Mouse (Mus musculus) midbrain, embryonic 14.5 days (tissue): Measurements from ENCODE around the gene Limch1. TPM values are rescaled to one million over a fixed set of nuclear protein-coding genes. Genes with fewer than 3 reads are reported as not detected.
A peak's percentile ranks its signal among the peaks of the same experiment; 100 is the strongest.

Experiments
- ATAC-seq: fragments of 200-750 bp; cut with Nextera tagmentation; 2 replicates; pipeline ENCODE4 v1.8.0; 2017; ENCODE audit warnings: moderate number of reproducible peaks, moderate library complexity; ENCODE audit not compliant: low FRiP score, low TSS enrichment
- DNase-seq: peaks from one replicate; pipeline ENCODE4 v3.0.0-alpha.2; 2015
- H3K27ac ChIP-seq: fragments of 300-500 bp; sonication (generic); replicated peaks from 2 replicates; pipeline ENCODE4 v1.5.1; 2014; ENCODE audit warnings: mild to moderate bottlenecking, low read depth, low read length, moderate library complexity
- H3K27me3 ChIP-seq: fragments of 300-500 bp; sonication (generic); 2 replicates; pipeline ENCODE4 v1.6.1; 2014; ENCODE audit warnings: low read length, control low read depth, mixed read lengths; ENCODE audit not compliant: control insufficient read depth, insufficient read depth
- H3K36me3 ChIP-seq: fragments of 300-500 bp; sonication (generic); 2 replicates; pipeline ENCODE4 v1.6.1; 2014; ENCODE audit warnings: low read length, control low read depth; ENCODE audit not compliant: control insufficient read depth, insufficient read depth
- H3K4me1 ChIP-seq: fragments of 300-500 bp; sonication (generic); 2 replicates; pipeline ENCODE4 v1.6.1; 2014; ENCODE audit warnings: mild to moderate bottlenecking, antibody characterized with exemption, low read length, control low read depth; ENCODE audit not compliant: control insufficient read depth, insufficient read depth
- H3K4me2 ChIP-seq: fragments of 300-500 bp; sonication (generic); 2 replicates; pipeline ENCODE4 v1.6.1; 2014; ENCODE audit warnings: mild to moderate bottlenecking, low read length, moderate library complexity
- H3K4me3 ChIP-seq: fragments of 300-500 bp; sonication (generic); replicated peaks from 2 replicates; pipeline ENCODE4 v1.5.1; 2014; ENCODE audit warnings: low read depth, low read length
- H3K9ac ChIP-seq: fragments of 300-500 bp; sonication (generic); replicated peaks from 2 replicates; pipeline ENCODE4 v1.6.1; 2014; ENCODE audit warnings: mild to moderate bottlenecking, low read length, moderate library complexity
- H3K9me3 ChIP-seq: fragments of 300-500 bp; sonication (generic); 2 replicates; pipeline ENCODE4 v1.6.1; 2016; ENCODE audit warnings: low read length, control low read depth, mixed read lengths; ENCODE audit not compliant: control insufficient read depth
- WGBS: fragments of 180-500 bp; shearing (Covaris S2); extraction: QIAGEN DNeasy Blood & Tissue Kit; methylation state at CpG from one replicate; pipeline ENCODE4 v1.1.7; 2014; 5-methylcytosine and 5-hydroxymethylcytosine counted together
- polyA plus RNA-seq: library from polyadenylated mRNA; unstranded; fragments of >200 nt; fragmentation: Nextera tagmentation; extraction: Ambion mirVana; gene quantifications from 2 replicates; pipeline ENCODE4 v1.2.1, GENCODE M21; 2014

Gene Limch1
- polyA plus RNA-seq, 1 experiment from 2014 or later, result 56.5 TPM

- DNase-seq, result no peak
- no peak overlapping the region for H3K4me3 ChIP-seq
- H3K27me3 ChIP-seq, result no peaks in the 10 kb centered on the region
- no peaks in the 10 kb centered on the region for H3K4me1 ChIP-seq
- no peak for ATAC-seq
- 0 out of 2 replicates have a peak, but pooled peaks cover 8% of the 10 kb centered on the region for H3K36me3 ChIP-seq
- no peak overlapping the region for H3K4me2 ChIP-seq
- 91% methylated on average over 8 of the region's 9 CpGs for WGBS
- H3K9ac ChIP-seq, result no peak overlapping the region
- no peaks in the 10 kb centered on the region for H3K9me3 ChIP-seq
- H3K27ac ChIP-seq, result no peak overlapping the region
These were observed 298.3 kb downstream of the Limch1 start for GRCm38 (mm10) chr5:67043932-67044331.

GRCm38 (mm10) chr5:67048003-67048402 lies 302.4 kb downstream of the Limch1 start:
- WGBS, result 14% methylated on average over 4 of the region's 4 CpGs
- no peak overlapping the region for H3K4me2 ChIP-seq
- ATAC-seq (no peak; the same call in 1 of the 2 replicates), DNase-seq (peak; percentile 92)
- 0 out of 2 replicates have a peak, but pooled peaks cover 8% of the 10 kb centered on the region for H3K36me3 ChIP-seq
- H3K9ac ChIP-seq, result no peak overlapping the region
- no peaks in the 10 kb centered on the region for H3K9me3 ChIP-seq
- H3K4me1 ChIP-seq, result no peaks in the 10 kb centered on the region
- no peak overlapping the region for H3K4me3 ChIP-seq
- H3K27ac ChIP-seq, result no peak overlapping the region
- H3K27me3 ChIP-seq, result no peaks in the 10 kb centered on the region

- WGBS, result 88% methylated on average over 6 of the region's 6 CpGs
- Histone ChIP-seq H3K4me2 (no peak overlapping the region), H3K27me3 (no peaks in the 10 kb centered on the region), H3K27ac (no peak overlapping the region), H3K9me3 (no peaks in the 10 kb centered on the region), H3K36me3 (peaks cover 10% of the 10 kb centered on the region; the same call in 1 of the 2 replicates), H3K4me3 (no peak overlapping the region), H3K9ac (no peak overlapping the region), H3K4me1 (no peaks in the 10 kb centered on the region)
- DNase-seq, result no peak
- ATAC-seq, result no peak
These were observed 312.2 kb downstream of the Limch1 start for GRCm38 (mm10) chr5:67057803-67058202.

GRCm38 (mm10) chr5:67060519-67060918 lies 314.9 kb downstream of the Limch1 start:
- no peaks in the 10 kb centered on the region for H3K4me1 ChIP-seq
- no peaks in the 10 kb centered on the region for H3K27me3 ChIP-seq
- ATAC-seq (no peak), DNase-seq (peak; percentile 13)
- no peak overlapping the region for H3K9ac ChIP-seq
- H3K9me3 ChIP-seq, result no peaks in the 10 kb centered on the region
- no peaks in the 10 kb centered on the region for H3K36me3 ChIP-seq
- no peak overlapping the region for H3K27ac ChIP-seq
- 42% methylated on average over 4 of the region's 4 CpGs for WGBS
- H3K4me3 ChIP-seq, result no peak overlapping the region
- no peak overlapping the region for H3K4me2 ChIP-seq

- Histone ChIP-seq H3K4me3 (no peak overlapping the region), H3K4me2 (no peak overlapping the region), H3K36me3 (no peaks in the 10 kb centered on the region), H3K4me1 (no peaks in the 10 kb centered on the region), H3K27me3 (no peaks in the 10 kb centered on the region), H3K9me3 (no peaks in the 10 kb centered on the region), H3K9ac (no peak overlapping the region), H3K27ac (no peak overlapping the region)
- ATAC-seq (no peak), DNase-seq (no peak)
- WGBS, result 90% methylated on average over 9 of the region's 9 CpGs
These were observed 318.0 kb downstream of the Limch1 start for GRCm38 (mm10) chr5:67063596-67063995.

- ATAC-seq (no peak), DNase-seq (peak; percentile 21)
- Histone ChIP-seq H3K4me3 (no peak overlapping the region), H3K4me2 (no peak overlapping the region), H3K9ac (no peak overlapping the region), H3K4me1 (no peaks in the 10 kb centered on the region), H3K9me3 (no peaks in the 10 kb centered on the region; the same call in 1 of the 2 replicates), H3K36me3 (no peaks in the 10 kb centered on the region), H3K27ac (no peak overlapping the region), H3K27me3 (no peaks in the 10 kb centered on the region)
- WGBS, result 29% methylated on average over 6 of the region's 6 CpGs
These were observed 337.5 kb downstream of the Limch1 start for GRCm38 (mm10) chr5:67083117-67083516.

GRCm38 (mm10) chr5:67090856-67091255 lies 345.2 kb downstream of the Limch1 start:
- Histone ChIP-seq H3K27me3 (peaks cover 61% of the 10 kb centered on the region), H3K36me3 (no peaks in the 10 kb centered on the region), H3K27ac (no peak overlapping the region), H3K4me1 (no peaks in the 10 kb centered on the region), H3K9me3 (no peaks in the 10 kb centered on the region), H3K4me3 (no peak overlapping the region), H3K9ac (no peak overlapping the region), H3K4me2 (no peak overlapping the region)
- WGBS, result 78% methylated on average over 5 of the region's 5 CpGs
- DNase-seq (no peak), ATAC-seq (no peak)

- H3K36me3 ChIP-seq, result no peaks in the 10 kb centered on the region
- H3K27ac ChIP-seq, result no peak overlapping the region
- no peak overlapping the region for H3K4me3 ChIP-seq
- 0 out of 2 replicates have a peak, but pooled peaks have one; percentile 31 for ATAC-seq
- H3K9ac ChIP-seq, result no peak overlapping the region
- H3K4me1 ChIP-seq, result no peaks in the 10 kb centered on the region
- no peaks in the 10 kb centered on the region for H3K9me3 ChIP-seq
- H3K4me2 ChIP-seq, result no peak overlapping the region
- 21% methylated on average over 4 of the region's 4 CpGs for WGBS
- peaks cover 67% of the 10 kb centered on the region for H3K27me3 ChIP-seq
- DNase-seq, result peak; percentile 62
These were observed 346.1 kb downstream of the Limch1 start for GRCm38 (mm10) chr5:67091766-67092165.

GRCm38 (mm10) chr5:67093991-67094390 lies 348.4 kb downstream of the Limch1 start:
- Histone ChIP-seq H3K4me3 (no peak overlapping the region), H3K9ac (no peak overlapping the region), H3K9me3 (no peaks in the 10 kb centered on the region), H3K27me3 (peaks cover 85% of the 10 kb centered on the region), H3K27ac (no peak overlapping the region), H3K4me2 (no peak overlapping the region), H3K36me3 (no peaks in the 10 kb centered on the region), H3K4me1 (no peaks in the 10 kb centered on the region)
- DNase-seq (no peak), ATAC-seq (no peak)
- 15% methylated on average over 2 of the region's 2 CpGs for WGBS
